8 mouse cellular contexts compared by ENCODE assay signal in genomic region chr1:37539968-37540809, GRCm38 (mm10). TPM values are rescaled to one million over a fixed set of nuclear protein-coding genes. Genes with fewer than 3 reads are reported as not detected.
A peak's percentile ranks its signal among the peaks of the same experiment; 100 is the strongest.
DNase-seq lines count a peak whose midpoint lies in the region; ATAC-seq lines count a peak whose summit lies in the region.

No protein-coding gene starts in this region.

- H3K27ac ChIP-seq in midbrain, embryonic 16.5 days (ENCODE audit: low read length) = peak overlapping the region; percentile 93

- H3K36me3 ChIP-seq in midbrain, embryonic 16.5 days (ENCODE audit: control insufficient read depth, insufficient read depth, low read length) = no peaks in the 10 kb centered on the region

- peaks cover 6% of the 10 kb centered on the region for H3K27me3 ChIP-seq in midbrain, embryonic 16.5 days (ENCODE audit: control insufficient read depth, insufficient read depth, low read depth, low read length)

- H3K4me2 ChIP-seq in midbrain, embryonic 16.5 days (ENCODE audit: low read length) = peak overlapping the region; percentile 72

- DNase-seq in adrenal gland, adult (ENCODE audit: inconsistent age in 2 of 2, low spot score in 1 of 2) = peak; percentile 6 to 54
- no peak for DNase-seq in adrenal gland, postnatal 36 days
- DNase-seq in left cerebral cortex, postnatal 25 days (ENCODE audit: low spot score in 2 of 2) = peak; percentile 11 to 22
- DNase-seq in left cerebral cortex, adult 9 months (ENCODE audit: low spot score in 2 of 2) = no peak
- peak; percentile 4 for DNase-seq in embryo, embryonic 11.5 days (ENCODE audit: low read depth, low spot score)
- DNase-seq in urinary bladder, postnatal 10 days (ENCODE audit: low spot score) = no peak

- H3K4me3 ChIP-seq in midbrain, embryonic 16.5 days (ENCODE audit: low read depth, low read length) = peak overlapping the region; percentile 87

- peak; percentile 12 for ATAC-seq in inflammation-experienced regulatory T-cells, adult 6 months
- peak; percentile 79 for ATAC-seq in midbrain, embryonic 16.5 days

- 5% methylated on average over 28 of the region's 47 CpGs for WGBS in midbrain, embryonic 16.5 days

- peak overlapping the region; percentile 90 for H3K9ac ChIP-seq in midbrain, embryonic 16.5 days (ENCODE audit: low read depth, low read length)

- intact Hi-C loops in left cerebral cortex, postnatal 25 days (cut with DNase I) = loop anchor here (5.0 kb wide), 1 partner anchor 87 kb away; no protein-coding TSS in a partner anchor

- H3K9me3 ChIP-seq in midbrain, embryonic 16.5 days (replicated peaks; ENCODE audit: control insufficient read depth, low read length, poor library complexity, severe bottlenecking) = no peaks in the 10 kb centered on the region

- H3K4me1 ChIP-seq in midbrain, embryonic 16.5 days (ENCODE audit: control insufficient read depth, insufficient read depth, low read length) = peaks cover 7% of the 10 kb centered on the region

RNA-seq across cellular contexts. Expression of gene Mgat4a, which starts 0.6 kb away (rescaled TPM):
- total RNA-seq in adrenal gland, postnatal 36 days (2021) = 1 to 10 TPM; 5.1 to 7.1 TPM
- total RNA-seq in left cerebral cortex, postnatal 25 days (2021) = 10 to 100 TPM; 29.4 to 33.0 TPM
- 10 to 100 TPM in 1 of 3 experiments, 1 to 10 TPM in 2; 4.4 to 13.2 (median 9.5) TPM for polyA plus RNA-seq in inflammation-experienced regulatory T-cells, adult 6 months (2017; shearing (Covaris generic))
- polyA plus RNA-seq in midbrain, embryonic 16.5 days (2015; fragmentation: Nextera tagmentation; extraction: Ambion mirVana) = 9.1 and 11.7 TPM in 2 replicates

Comparison
In these comparisons a context has a peak if more than half of its experiments do, and no peak if none do; other contexts are left out.
1. DNase-seq: peak in adrenal gland, adult (2 of 2), left cerebral cortex, postnatal 25 days (2 of 2) and embryo, embryonic 11.5 days (single experiment); none in adrenal gland, postnatal 36 days (0 of 2), left cerebral cortex, adult 9 months (0 of 2) and urinary bladder, postnatal 10 days (single experiment).